Mouse (Mus musculus) lung, adult 2 months (tissue): ENCODE measurements at regions not wholly inside any gene's neighbourhood (a gene's known extent, or its start where the extent isn't known, plus 50 kb on each side); places are given as distances from the start of the nearest gene placed in this dataset.

Experiments
- DNase-seq: peaks from one replicate; pipeline ENCODE4 v3.0.0; 2022
- H3K4me1 ChIP-seq: fragments of 200-500 bp; 2 replicates; pipeline ENCODE4 v1.6.1; 2011; ENCODE audit warnings: low read length; ENCODE audit not compliant: control insufficient read depth, insufficient read depth
- H3K4me3 ChIP-seq: fragments of 200-500 bp; replicated peaks from 2 replicates; pipeline ENCODE3; 2011; ENCODE audit warnings: low read depth, mild to moderate bottlenecking, control low read depth, low read length; ENCODE audit errors: extremely low read depth
- CTCF ChIP-seq: fragments of 200-500 bp; IDR thresholded peaks from 2 replicates; pipeline ENCODE4 v1.5.1; 2011; ENCODE audit warnings: mild to moderate bottlenecking, low read length, control low read depth; ENCODE audit not compliant: insufficient read depth
- POLR2A ChIP-seq: fragments of 200-500 bp; IDR thresholded peaks from 2 replicates; pipeline ENCODE4 v1.6.1; 2011; ENCODE audit warnings: low read depth, mild to moderate bottlenecking, control low read depth, low read length, borderline replicate concordance; ENCODE audit errors: extremely low read depth
- WGBS: fragments of 180-500 bp; shearing (Covaris S2); methylation state at CpG from one replicate; pipeline ENCODE4 v1.1.7; 2018; 5-methylcytosine and 5-hydroxymethylcytosine counted together

- no peak for TF ChIP-seq POLR2A
- TF ChIP-seq CTCF, result no peak
- DNase-seq, result no peak
- Histone ChIP-seq H3K4me3 (no peak overlapping the region), H3K4me1 (no peaks in the 10 kb centered on the region; the same call in 1 of the 2 replicates)
- WGBS, result 89% methylated on average over 9 of the region's 9 CpGs
Measured at GRCm38 (mm10) chr10:17659575-17659974, 63.4 kb upstream of the Cited2 start.

GRCm38 (mm10) chr10:17660836-17661452 is 62.1 kb upstream of the Cited2 start:
- TF ChIP-seq POLR2A (no peak), CTCF (no peak)
- no peak overlapping the region for H3K4me3 ChIP-seq
- WGBS, result 79% methylated on average over 5 of the region's 5 CpGs
- DNase-seq, result no peak
- H3K4me1 ChIP-seq, result no peaks in the 10 kb centered on the region; the same call in 1 of the 2 replicates

GRCm38 (mm10) chr10:17666089-17666488 is 56.9 kb upstream of the Cited2 start:
- WGBS, result 78% methylated on average over 3 of the region's 3 CpGs
- H3K4me1 ChIP-seq, result no peaks in the 10 kb centered on the region
- no peak overlapping the region for H3K4me3 ChIP-seq
- TF ChIP-seq CTCF (no peak), POLR2A (no peak)
- DNase-seq, result no peak

- no peak for DNase-seq
- Histone ChIP-seq H3K4me3 (no peak overlapping the region), H3K4me1 (no peaks in the 10 kb centered on the region)
- no peak for TF ChIP-seq CTCF
- 75% methylated on average over 9 of the region's 9 CpGs for WGBS
Measured at GRCm38 (mm10) chr10:17669401-17669800, 53.6 kb upstream of the Cited2 start.
